Mouse (Mus musculus) CH12.LX (cell line): ENCODE measurements around the gene Baz1b.

ENCODE experiments used
- CHD2 ChIP-seq: IDR thresholded peaks from 2 replicates; pipeline ENCODE4 v1.6.1; 2011; ENCODE audit warnings: low read length, improper control_type of control experiment
- EP300 ChIP-seq: IDR thresholded peaks from 2 replicates; pipeline ENCODE4 v1.6.1; 2011; ENCODE audit warnings: low read length, improper control_type of control experiment
- MAX ChIP-seq: IDR thresholded peaks from 2 replicates; pipeline ENCODE4 v1.6.1; 2011; ENCODE audit warnings: low read length, improper control_type of control experiment
- MXI1 ChIP-seq: IDR thresholded peaks from 2 replicates; pipeline ENCODE4 v1.6.1; 2011; ENCODE audit warnings: mild to moderate bottlenecking, low read depth, low read length, improper control_type of control experiment
- POLR2A ChIP-seq: IDR thresholded peaks from 2 replicates; pipeline ENCODE4 v1.6.1; 2011; ENCODE audit warnings: low read depth, mild to moderate bottlenecking, improper control_type of control experiment, low read length

DNA sequence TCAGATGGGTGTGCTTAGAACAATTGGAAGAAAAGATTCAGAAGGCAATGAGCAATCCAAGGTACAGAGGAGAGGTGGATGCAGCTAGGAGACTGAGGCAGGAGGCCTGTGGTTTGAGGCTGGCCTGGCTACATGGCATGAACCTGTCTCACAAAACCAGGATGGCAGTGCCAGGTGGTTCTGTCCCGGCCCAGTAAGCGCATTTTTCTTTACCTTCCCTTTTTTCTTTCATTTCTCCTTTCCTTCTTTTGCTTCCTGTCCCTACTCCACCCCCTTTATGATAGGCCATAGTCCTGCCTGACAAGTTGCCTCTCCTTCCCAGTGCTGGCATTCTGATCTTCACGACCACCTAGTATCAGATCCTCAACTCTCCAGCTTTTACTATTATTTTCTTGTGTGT lies 2.0 kb upstream of the Baz1b start:
- TF ChIP-seq POLR2A (no peak), CHD2 (no peak), MXI1 (no peak), MAX (no peak), EP300 (no peak)
